Comparison of ENCODE assay signal across 8 mouse cellular contexts in the genomic region with DNA sequence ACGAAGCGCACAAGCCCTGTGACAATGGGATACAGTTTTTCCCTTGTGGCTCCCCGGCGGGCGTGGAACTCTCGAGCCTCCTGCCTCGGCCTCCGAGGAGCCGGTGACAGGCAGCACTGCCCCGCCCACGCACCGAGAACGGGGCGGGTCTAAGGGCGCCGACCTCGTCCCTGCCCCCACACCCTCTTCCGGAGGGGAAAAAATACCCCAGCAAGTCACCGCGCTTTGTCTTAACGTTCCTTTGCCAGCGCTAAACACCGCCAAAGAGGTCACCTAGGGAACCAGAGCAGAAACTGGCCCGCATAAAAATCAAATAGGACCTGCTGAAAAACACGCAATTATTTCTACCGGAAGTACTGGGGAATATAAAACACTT. TPM values are rescaled to one million over a fixed set of nuclear protein-coding genes. Genes with fewer than 3 reads are reported as not detected.
DNase-seq lines count a peak whose midpoint lies in the region; ATAC-seq and TF ChIP-seq lines count a peak whose summit lies in the region.

No protein-coding gene starts in this region.

- no peaks in the 10 kb centered on the region for H3K4me1 ChIP-seq in forebrain, embryonic 11.5 days (replicated peaks; ENCODE audit: control insufficient read depth, insufficient read depth, low read length)
- H3K4me1 ChIP-seq in heart, postnatal 0 days (ENCODE audit: control insufficient read depth, insufficient read depth): no peaks in the 10 kb centered on the region
- H3K4me1 ChIP-seq in liver, embryonic 15.5 days (replicated peaks): peaks cover 22% of the 10 kb centered on the region
- no peaks in the 10 kb centered on the region for H3K4me1 ChIP-seq in stomach, embryonic 16.5 days (ENCODE audit: control insufficient read depth, insufficient read depth, low read length)

- DNase-seq in CD8-positive naive resting alpha-beta T cell, adult 2 months (ENCODE audit: low read depth in 2 of 2, low spot score in 2 of 2): peak; percentile 70 to 82
- DNase-seq in c-Kit-negative CD71-positive TER-119-positive erythroid progenitor cells, embryonic 14.5 days (ENCODE audit: low read depth, low spot score): peak; percentile 80
- DNase-seq in forebrain, embryonic 11.5 days (ENCODE audit: low spot score): peak; percentile 87
- peak; percentile 57 for DNase-seq in heart, postnatal 0 days (ENCODE audit: low spot score)
- peak; percentile 65 to 87 for DNase-seq in kidney, postnatal 36 days
- peak; percentile 78 for DNase-seq in neural tube, embryonic 10.5 days (ENCODE audit: extremely low spot score, low spot score)

- H3K4me3 ChIP-seq in forebrain, embryonic 11.5 days (ENCODE audit: low read depth, low read length): peak overlapping the region; percentile 57
- peak overlapping the region; percentile 50 for H3K4me3 ChIP-seq in heart, postnatal 0 days (ENCODE audit: low read depth, low read length)
- peak overlapping the region; percentile 70 for H3K4me3 ChIP-seq in liver, embryonic 15.5 days (replicated peaks)
- H3K4me3 ChIP-seq in stomach, embryonic 16.5 days (replicated peaks; ENCODE audit: low read length): peak overlapping the region; percentile 57

- H3K9me3 ChIP-seq in forebrain, embryonic 11.5 days (ENCODE audit: control insufficient read depth, low read length): no peaks in the 10 kb centered on the region; the same call in 1 of the 2 replicates
- H3K9me3 ChIP-seq in heart, postnatal 0 days (replicated peaks; ENCODE audit: control insufficient read depth, low read length): no peaks in the 10 kb centered on the region
- no peaks in the 10 kb centered on the region for H3K9me3 ChIP-seq in liver, embryonic 15.5 days (replicated peaks)
- H3K9me3 ChIP-seq in stomach, embryonic 16.5 days (replicated peaks; ENCODE audit: control insufficient read depth, low read length): no peaks in the 10 kb centered on the region

- ATAC-seq in forebrain, embryonic 11.5 days (replicated peaks; ENCODE audit: low FRiP score): peak; percentile 47; the same call in 1 of the 2 replicates
- ATAC-seq in heart, postnatal 0 days (ENCODE audit: insufficient read depth, low read depth): peak; percentile 42
- ATAC-seq in liver, embryonic 15.5 days (ENCODE audit: insufficient read depth): peak; percentile 68
- peak; percentile 38; the same call in 1 of the 2 replicates for ATAC-seq in stomach, embryonic 16.5 days (ENCODE audit: insufficient read depth, low FRiP score)

- 6% methylated on average over 26 of the region's 26 CpGs for WGBS in forebrain, embryonic 11.5 days
- WGBS in heart, postnatal 0 days: 3% methylated on average over 26 of the region's 26 CpGs
- 6% methylated on average over 26 of the region's 26 CpGs for WGBS in liver, embryonic 15.5 days (ENCODE audit: insufficient replicate concordance)
- 5% methylated on average over 26 of the region's 26 CpGs for WGBS in stomach, embryonic 16.5 days

- TF ChIP-seq EP300 in heart, postnatal 0 days (IDR thresholded peaks at IDR 0.05; ENCODE audit: low read depth): peak; percentile 45; the same call in 1 of the 2 replicates

- peak overlapping the region; percentile 79 for H3K27ac ChIP-seq in forebrain, embryonic 11.5 days (ENCODE audit: low read depth, low read length)
- H3K27ac ChIP-seq in heart, postnatal 0 days (ENCODE audit: low read depth): peak overlapping the region; percentile 65
- peak overlapping the region; percentile 87 for H3K27ac ChIP-seq in liver, embryonic 15.5 days (replicated peaks)
- H3K27ac ChIP-seq in stomach, embryonic 16.5 days (ENCODE audit: low read length): peak overlapping the region; percentile 88

- TF ChIP-seq CTCF in heart, postnatal 0 days (IDR thresholded peaks at IDR 0.05; ENCODE audit: low read depth): no peak

- no peaks in the 10 kb centered on the region for H3K36me3 ChIP-seq in forebrain, embryonic 11.5 days (ENCODE audit: control insufficient read depth, insufficient read depth, low read length)
- H3K36me3 ChIP-seq in heart, postnatal 0 days (replicated peaks; ENCODE audit: control insufficient read depth, insufficient read depth, low read length): no peaks in the 10 kb centered on the region
- H3K36me3 ChIP-seq in liver, embryonic 15.5 days (replicated peaks): no peaks in the 10 kb centered on the region
- no peaks in the 10 kb centered on the region for H3K36me3 ChIP-seq in stomach, embryonic 16.5 days (ENCODE audit: control insufficient read depth, insufficient read depth, low read length)

- H3K27me3 ChIP-seq in forebrain, embryonic 11.5 days (ENCODE audit: control insufficient read depth, insufficient read depth, low read length): no peaks in the 10 kb centered on the region
- H3K27me3 ChIP-seq in heart, postnatal 0 days (ENCODE audit: control insufficient read depth, insufficient read depth, low read length): no peaks in the 10 kb centered on the region
- no peaks in the 10 kb centered on the region for H3K27me3 ChIP-seq in liver, embryonic 15.5 days
- no peaks in the 10 kb centered on the region for H3K27me3 ChIP-seq in stomach, embryonic 16.5 days (ENCODE audit: control insufficient read depth, insufficient read depth, low read length)

- H3K4me2 ChIP-seq in forebrain, embryonic 11.5 days (ENCODE audit: low read depth, low read length, severe bottlenecking): peak overlapping the region; percentile 52
- peak overlapping the region; percentile 65 for H3K4me2 ChIP-seq in heart, postnatal 0 days (ENCODE audit: low read depth, low read length)
- H3K4me2 ChIP-seq in liver, embryonic 15.5 days: peak overlapping the region; percentile 76
- H3K4me2 ChIP-seq in stomach, embryonic 16.5 days (ENCODE audit: low read depth, low read length): peak overlapping the region; percentile 57

- H3K9ac ChIP-seq in forebrain, embryonic 11.5 days (ENCODE audit: low read length): peak overlapping the region; percentile 66
- H3K9ac ChIP-seq in heart, postnatal 0 days (replicated peaks; ENCODE audit: low read depth, low read length): 0 out of 2 replicates have a peak overlapping the region, but pooled peaks have one; percentile 29
- H3K9ac ChIP-seq in liver, embryonic 15.5 days: peak overlapping the region; percentile 59
- peak overlapping the region; percentile 69 for H3K9ac ChIP-seq in stomach, embryonic 16.5 days (ENCODE audit: low read length)

RNA-seq across cellular contexts. Expression of a gene that starts 0.4 kb away (rescaled TPM):
- 0.40 and 0.83 TPM in 2 replicates for polyA plus RNA-seq in forebrain, embryonic 11.5 days (2014; fragmentation: Nextera tagmentation; extraction: Ambion mirVana)
- total RNA-seq in heart, postnatal 0 days (2014; rRNA removed; ENCODE audit: low replicate concordance): 7.1 and 9.9 TPM in 2 replicates
- polyA plus RNA-seq in heart, postnatal 0 days (2015; fragmentation: Nextera tagmentation; extraction: Ambion mirVana): 0.63 and 0.70 TPM in 2 replicates
- 0.40 and 0.44 TPM in 2 replicates for polyA plus RNA-seq in liver, embryonic 15.5 days (2015; fragmentation: Nextera tagmentation; extraction: Ambion mirVana)
- 0.35 and 0.74 TPM in 2 replicates for polyA plus RNA-seq in stomach, embryonic 16.5 days (2015; fragmentation: Nextera tagmentation; extraction: Ambion mirVana)

RNA-seq across cellular contexts. Expression of a gene that starts 43.0 kb away (rescaled TPM):
- 13.3 and 17.7 TPM in 2 replicates for polyA plus RNA-seq in forebrain, embryonic 11.5 days (2014; fragmentation: Nextera tagmentation; extraction: Ambion mirVana)
- 0.23 and 1.4 TPM in 2 replicates for total RNA-seq in heart, postnatal 0 days (2014; rRNA removed; ENCODE audit: low replicate concordance)
- polyA plus RNA-seq in heart, postnatal 0 days (2015; fragmentation: Nextera tagmentation; extraction: Ambion mirVana): 0.97 and 1.6 TPM in 2 replicates
- 0.30 and 0.39 TPM in 2 replicates for polyA plus RNA-seq in liver, embryonic 15.5 days (2015; fragmentation: Nextera tagmentation; extraction: Ambion mirVana)
- 3.7 and 3.8 TPM in 2 replicates for polyA plus RNA-seq in stomach, embryonic 16.5 days (2015; fragmentation: Nextera tagmentation; extraction: Ambion mirVana)

Comparison
In these comparisons a context has a peak if more than half of its experiments do, and no peak if none do; other contexts are left out.
1. Peak in every context shown above with its lines: DNase-seq, ATAC-seq, H3K4me3 ChIP-seq and H3K27ac ChIP-seq.